17 mouse cellular contexts compared by ENCODE assay signal in genomic region chr14:74868902-74869230, GRCm38 (mm10).
DNase-seq lines count a peak whose midpoint lies in the region; ATAC-seq and TF ChIP-seq lines count a peak whose summit lies in the region.
"Had no signal": no experiment of that assay in that cellular context is flagged by ENCODE, and none has a peak within 500 bp of the region (broad histone marks: within the 10 kb centered on the region; RNA-seq: fewer than 3 reads in every experiment).

No protein-coding gene starts in this region.

- no peak for DNase-seq in lung, embryonic 14.5 days
- no peak for DNase-seq in lung, postnatal 4 days
- no peak for DNase-seq in cerebellum, adult 2 months
- no peak for DNase-seq in layer of hippocampus, adult 8-10 months (ENCODE audit: low spot score in 2 of 2)
- no peak for DNase-seq in gastrocnemius, postnatal 14 days
- DNase-seq: adrenal gland, postnatal 36 days; cerebellum, postnatal 14 days; heart, adult 18-20 months; heart, postnatal 4 days; lung, postnatal 10 days; thymus, postnatal 4 days had no signal

- no peak for TF ChIP-seq CTCF in lung, embryonic 14.5 days (IDR thresholded peaks at IDR 0.05; ENCODE audit: low read depth)
- TF ChIP-seq CTCF in cerebellum, adult 2 months (IDR thresholded peaks at IDR 0.05; ENCODE audit: borderline replicate concordance, insufficient read depth, low read depth, low read length): no peak

- H3K4me2 ChIP-seq in lung, embryonic 14.5 days: no peak overlapping the region
- H3K4me2 ChIP-seq in liver, embryonic 15.5 days: peak overlapping the region; percentile 64
- H3K4me2 ChIP-seq: midbrain, embryonic 12.5 days had no signal

- peaks cover 41% of the 10 kb centered on the region for H3K4me1 ChIP-seq in lung, embryonic 14.5 days (ENCODE audit: insufficient read depth)
- H3K4me1 ChIP-seq in liver, embryonic 15.5 days (replicated peaks): peaks cover 74% of the 10 kb centered on the region
- H3K4me1 ChIP-seq in cerebellum, adult 2 months (ENCODE audit: control insufficient read depth, insufficient read depth, low read length): peaks cover 20% of the 10 kb centered on the region

- TF ChIP-seq POLR2A in cerebellum, adult 2 months (IDR thresholded peaks at IDR 0.05; ENCODE audit: borderline replicate concordance, insufficient read depth, low read length): no peak

- no peaks in the 10 kb centered on the region for H3K36me3 ChIP-seq in lung, embryonic 14.5 days (ENCODE audit: insufficient read depth)
- H3K36me3 ChIP-seq in liver, embryonic 15.5 days (replicated peaks): no peaks in the 10 kb centered on the region
- H3K36me3 ChIP-seq: midbrain, embryonic 12.5 days had no signal

- H3K27me3 ChIP-seq in lung, embryonic 14.5 days (ENCODE audit: insufficient read depth, low read length): no peaks in the 10 kb centered on the region
- H3K27me3 ChIP-seq in liver, embryonic 15.5 days: no peaks in the 10 kb centered on the region
- no peaks in the 10 kb centered on the region for H3K27me3 ChIP-seq in cerebellum, adult 2 months (ENCODE audit: control insufficient read depth, insufficient read depth, low read length)

- intact Hi-C loops in gastrocnemius, postnatal 14 days (cut with DNase I; ENCODE audit: low total_unique reads): no loop called here

- H3K27ac ChIP-seq in lung, embryonic 14.5 days (ENCODE audit: low read depth): peak overlapping the region; percentile 25; the same call in 1 of the 2 replicates
- H3K27ac ChIP-seq in liver, embryonic 15.5 days (replicated peaks): peak overlapping the region; percentile 74
- H3K27ac ChIP-seq in cerebellum, adult 2 months (ENCODE audit: insufficient read depth, low read length): no peak overlapping the region
- H3K27ac ChIP-seq: midbrain, embryonic 12.5 days had no signal

- no peak overlapping the region for H3K9ac ChIP-seq in lung, embryonic 14.5 days
- H3K9ac ChIP-seq in liver, embryonic 15.5 days: peak overlapping the region; percentile 27; the same call in 1 of the 2 replicates
- H3K9ac ChIP-seq: midbrain, embryonic 12.5 days had no signal

- H3K4me3 ChIP-seq in lung, embryonic 14.5 days (ENCODE audit: low read depth, low read length): no peak overlapping the region
- H3K4me3 ChIP-seq in liver, embryonic 15.5 days (replicated peaks): peak overlapping the region; percentile 30
- no peak overlapping the region for H3K4me3 ChIP-seq in cerebellum, adult 2 months (replicated peaks; ENCODE audit: insufficient read depth, low read depth, low read length)
- H3K4me3 ChIP-seq: midbrain, embryonic 12.5 days had no signal

- WGBS in lung, embryonic 14.5 days: 56% methylated on average over 4 of the region's 4 CpGs
- 21% methylated on average over 4 of the region's 4 CpGs for WGBS in liver, embryonic 15.5 days (ENCODE audit: insufficient replicate concordance)
- 83% methylated on average over 4 of the region's 4 CpGs for WGBS in cerebellum, adult 2 months

- ATAC-seq in lung, embryonic 14.5 days (ENCODE audit: insufficient read depth): no peak
- peak; percentile 71 for ATAC-seq in erythroblast, adult 5-6 weeks (replicated peaks; ENCODE audit: low FRiP score, poor library complexity, severe bottlenecking)
- ATAC-seq in liver, embryonic 15.5 days (ENCODE audit: insufficient read depth): peak; percentile 88
- ATAC-seq: forebrain, embryonic 16.5 days; hindbrain, embryonic 16.5 days; intestine, postnatal 0 days had no signal

- no peaks in the 10 kb centered on the region for H3K9me3 ChIP-seq in lung, embryonic 14.5 days (ENCODE audit: low read depth, low read length)
- no peaks in the 10 kb centered on the region for H3K9me3 ChIP-seq in liver, embryonic 15.5 days (replicated peaks)
- H3K9me3 ChIP-seq: midbrain, embryonic 12.5 days had no signal
